Comparison of ENCODE assay signal across 9 mouse cellular contexts in the genomic region with DNA sequence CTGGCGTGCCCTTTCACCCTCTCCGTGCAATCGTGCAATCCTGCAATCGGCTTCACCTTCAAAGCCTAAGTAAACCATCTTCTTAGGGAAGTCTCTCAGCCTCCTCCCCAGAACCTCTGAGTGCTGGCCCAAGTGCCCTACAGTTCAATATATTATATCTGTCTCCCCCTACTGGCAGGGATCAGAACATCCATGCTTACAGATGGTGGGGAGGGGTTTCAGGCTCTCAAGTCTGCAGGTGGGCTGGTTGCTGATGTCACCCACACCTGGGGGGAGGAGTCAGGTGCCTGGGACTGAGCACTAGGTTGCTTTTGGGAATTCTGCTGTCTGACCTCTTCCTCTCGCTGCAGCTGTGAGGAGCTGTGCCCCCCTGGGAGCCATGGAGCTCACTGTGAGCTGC.
DNase-seq lines count a peak whose midpoint lies in the region; ATAC-seq lines count a peak whose summit lies in the region.
"Had no signal": no experiment of that assay in that cellular context is flagged by ENCODE, and none has a peak within 500 bp of the region (broad histone marks: within the 10 kb centered on the region; RNA-seq: fewer than 3 reads in every experiment).

No protein-coding gene starts in this region.

- no peak overlapping the region for H3K4me2 ChIP-seq in hindbrain, embryonic 13.5 days
- H3K4me2 ChIP-seq: midbrain, embryonic 12.5 days had no signal

- no peak overlapping the region for H3K27ac ChIP-seq in hindbrain, embryonic 10.5 days
- no peak overlapping the region for H3K27ac ChIP-seq in hindbrain, embryonic 13.5 days
- H3K27ac ChIP-seq: midbrain, embryonic 12.5 days had no signal

- 14% methylated on average over 5 of the region's 5 CpGs for WGBS in hindbrain, embryonic 10.5 days
- 17% methylated on average over 5 of the region's 5 CpGs for WGBS in hindbrain, embryonic 13.5 days

- H3K36me3 ChIP-seq in hindbrain, embryonic 10.5 days, result no peaks in the 10 kb centered on the region
- H3K36me3 ChIP-seq in hindbrain, embryonic 13.5 days, result no peaks in the 10 kb centered on the region
- H3K36me3 ChIP-seq: midbrain, embryonic 12.5 days had no signal

- no peak for ATAC-seq in hindbrain, embryonic 13.5 days (ENCODE audit: low FRiP score)
- ATAC-seq in granulocyte monocyte progenitor cell, adult 5-6 weeks (replicated peaks; ENCODE audit: poor library complexity, severe bottlenecking), result 0 out of 2 replicates have a peak, but pooled peaks have one; percentile 40
- no peak for ATAC-seq in monocyte, adult 5-6 weeks (replicated peaks; ENCODE audit: insufficient number of reproducible peaks, low FRiP score, low TSS enrichment, poor library complexity, severe bottlenecking)

- H3K4me3 ChIP-seq in hindbrain, embryonic 10.5 days, result no peak overlapping the region
- no peak overlapping the region for H3K4me3 ChIP-seq in hindbrain, embryonic 13.5 days
- H3K4me3 ChIP-seq: midbrain, embryonic 12.5 days had no signal

- H3K27me3 ChIP-seq in hindbrain, embryonic 10.5 days (ENCODE audit: insufficient read depth, poor library complexity, severe bottlenecking), result peaks cover 44% of the 10 kb centered on the region
- peaks cover 44% of the 10 kb centered on the region for H3K27me3 ChIP-seq in hindbrain, embryonic 13.5 days

- H3K4me1 ChIP-seq in hindbrain, embryonic 10.5 days (replicated peaks), result peaks cover 26% of the 10 kb centered on the region
- peaks cover 43% of the 10 kb centered on the region for H3K4me1 ChIP-seq in hindbrain, embryonic 13.5 days (replicated peaks)

- H3K9ac ChIP-seq in hindbrain, embryonic 13.5 days, result no peak overlapping the region
- H3K9ac ChIP-seq: midbrain, embryonic 12.5 days had no signal

- H3K9me3 ChIP-seq in hindbrain, embryonic 10.5 days, result no peaks in the 10 kb centered on the region
- H3K9me3 ChIP-seq in hindbrain, embryonic 13.5 days, result no peaks in the 10 kb centered on the region
- H3K9me3 ChIP-seq: midbrain, embryonic 12.5 days had no signal

- DNase-seq in hindbrain, embryonic 10.5 days (ENCODE audit: low spot score), result peak; percentile 30
- DNase-seq in MN1 (ENCODE audit: low spot score), result peak; percentile 77
- DNase-seq in cerebellum, adult 9-10 months, result peak; percentile 89
- peak; percentile 47 to 66 for DNase-seq in layer of hippocampus, postnatal 10 days (ENCODE audit: low spot score in 2 of 2)
- DNase-seq in naive thymus-derived CD4-positive, alpha-beta T cell, adult 2 months (ENCODE audit: low read depth), result peak; percentile 39

Comparison
In these comparisons a context has a peak if more than half of its experiments do, and no peak if none do; other contexts are left out.
1. DNase-seq: peak in every context shown above with its lines; median percentile 89 in cerebellum, adult 9-10 months; 77 in MN1; 56 in layer of hippocampus, postnatal 10 days; 39 in naive thymus-derived CD4-positive, alpha-beta T cell, adult 2 months; 30 in hindbrain, embryonic 10.5 days.